Mouse (Mus musculus) activated CD4-positive, CD25-positive, alpha-beta regulatory T cell, adult 4 months (primary cell): ENCODE results near the gene Gnb1. TPM values are rescaled to one million over a fixed set of nuclear protein-coding genes. Genes with fewer than 3 reads are reported as not detected.
"Not testable (repeated sequence)": the region's sequence is repeated elsewhere in the genome, so short reads cannot be mapped to it uniquely, and the experiment has no call there.

Experiments used
- ATAC-seq: one replicate; pipeline ENCODE4 v1.8.0; 2017
- polyA plus RNA-seq, 2 experiments: library from polyadenylated mRNA; unstranded; fragments of 100-300 nt; shearing (Covaris generic); gene quantifications; one replicate each; pipeline ENCODE4 v1.2.1; 2017

Gene Gnb1
- polyA plus RNA-seq, 2 experiments from 2014 or later: 90.9 to 196 TPM

GRCm38 (mm10) chr4:155552917-155553532 is 61.9 kb downstream of the Gnb1 start:
- ATAC-seq: no peak

GRCm38 (mm10) chr4:155554880-155555279 is 63.7 kb downstream of the Gnb1 start:
- no peak for ATAC-seq

- ATAC-seq: no peak
Observed at GRCm38 (mm10) chr4:155555464-155555863, 64.3 kb downstream of the Gnb1 start.

- ATAC-seq: peak; percentile 16
Observed at GRCm38 (mm10) chr4:155559454-155559853, 68.3 kb downstream of the Gnb1 start.

- no peak for ATAC-seq
Observed at GRCm38 (mm10) chr4:155560932-155561331, 69.8 kb downstream of the Gnb1 start.

- no peak for ATAC-seq
Observed at GRCm38 (mm10) chr4:155561661-155562442, 70.7 kb downstream of the Gnb1 start, which contains the start of gene Nadk. TSS of gene Nadk (plus strand) at chr4:155562378.

GRCm38 (mm10) chr4:155562725-155563399 is 71.7 kb downstream of the Gnb1 start:
- ATAC-seq: no peak

- ATAC-seq: peak; percentile 78
Observed at GRCm38 (mm10) chr4:155563400-155564231, 72.5 kb downstream of the Gnb1 start.

- no peak for ATAC-seq
Observed at GRCm38 (mm10) chr4:155564315-155565069, 73.3 kb downstream of the Gnb1 start.

GRCm38 (mm10) chr4:155566555-155566954 is 75.4 kb downstream of the Gnb1 start:
- no peak for ATAC-seq

- peak; percentile 25 for ATAC-seq
Observed at GRCm38 (mm10) chr4:155568170-155568569, 77.0 kb downstream of the Gnb1 start.

GRCm38 (mm10) chr4:155568632-155569370 is 77.6 kb downstream of the Gnb1 start:
- no peak for ATAC-seq

- ATAC-seq: no peak
Observed at GRCm38 (mm10) chr4:155569818-155570217, 78.7 kb downstream of the Gnb1 start.

GRCm38 (mm10) chr4:155570315-155570714 is 79.2 kb downstream of the Gnb1 start:
- not testable (repeated sequence) for ATAC-seq

GRCm38 (mm10) chr4:155571442-155571841 is 80.3 kb downstream of the Gnb1 start:
- ATAC-seq: peak; percentile 57

- no peak for ATAC-seq
Observed at GRCm38 (mm10) chr4:155573155-155573554, 82.0 kb downstream of the Gnb1 start.

GRCm38 (mm10) chr4:155573876-155574275 is 82.7 kb downstream of the Gnb1 start:
- no peak for ATAC-seq

GRCm38 (mm10) chr4:155574931-155575330 is 83.8 kb downstream of the Gnb1 start:
- ATAC-seq: no peak

- no peak for ATAC-seq
Observed at GRCm38 (mm10) chr4:155575521-155575920, 84.4 kb downstream of the Gnb1 start.

GRCm38 (mm10) chr4:155577132-155577531 is 86.0 kb downstream of the Gnb1 start:
- ATAC-seq: no peak

GRCm38 (mm10) chr4:155577741-155578140 is 86.6 kb downstream of the Gnb1 start:
- ATAC-seq: no peak
